Mouse (Mus musculus) neural tube, embryonic 15.5 days (tissue): ENCODE data around the gene Hes7. TPM values are rescaled to one million over a fixed set of nuclear protein-coding genes. Genes with fewer than 3 reads are reported as not detected.
A peak's percentile ranks its signal among the peaks of the same experiment; 100 is the strongest.

Experiments used
- ATAC-seq: fragments of 200-750 bp; cut with Nextera tagmentation; 2 replicates; pipeline ENCODE4 v1.8.0; 2017; ENCODE audit warnings: mild to moderate bottlenecking, moderate TSS enrichment, moderate library complexity; ENCODE audit not compliant: low FRiP score
- H3K27ac ChIP-seq: fragments of 300-500 bp; sonication (generic); replicated peaks from 2 replicates; pipeline ENCODE4 v1.5.1; 2015; ENCODE audit warnings: mild to moderate bottlenecking, inconsistent platforms
- H3K27me3 ChIP-seq: fragments of 300-500 bp; sonication (generic); replicated peaks from 2 replicates; pipeline ENCODE4 v1.6.1; 2015; ENCODE audit warnings: inconsistent platforms
- H3K36me3 ChIP-seq: fragments of 300-500 bp; sonication (generic); 2 replicates; pipeline ENCODE4 v1.6.1; 2015; ENCODE audit warnings: inconsistent platforms
- H3K4me1 ChIP-seq: fragments of 300-500 bp; sonication (generic); 2 replicates; pipeline ENCODE4 v1.6.1; 2015; ENCODE audit warnings: inconsistent platforms
- H3K4me2 ChIP-seq: fragments of 300-500 bp; sonication (generic); 2 replicates; pipeline ENCODE4 v1.6.1; 2015; ENCODE audit warnings: inconsistent platforms, mild to moderate bottlenecking, moderate library complexity
- H3K4me3 ChIP-seq: fragments of 300-500 bp; sonication (generic); replicated peaks from 2 replicates; pipeline ENCODE4 v1.5.1; 2015; ENCODE audit warnings: mild to moderate bottlenecking, inconsistent platforms
- H3K9ac ChIP-seq: fragments of 300-500 bp; sonication (generic); replicated peaks from 2 replicates; pipeline ENCODE4 v1.6.1; 2015; ENCODE audit warnings: mild to moderate bottlenecking, inconsistent platforms
- H3K9me3 ChIP-seq: fragments of 300-500 bp; sonication (generic); replicated peaks from 2 replicates; pipeline ENCODE4 v1.6.1; 2016; ENCODE audit warnings: inconsistent platforms
- WGBS: fragments of 180-500 bp; shearing (Covaris S2); methylation state at CpG from one replicate; pipeline ENCODE4 v1.1.7; 2015; ENCODE audit warnings: mixed read lengths; 5-methylcytosine and 5-hydroxymethylcytosine counted together
- polyA plus RNA-seq: library from polyadenylated mRNA; unstranded; fragments of >200 nt; fragmentation: Nextera tagmentation; extraction: Ambion mirVana; gene quantifications from 2 replicates; pipeline ENCODE4 v1.2.1, GENCODE M21; 2015

Hes7 gene
- polyA plus RNA-seq, 1 experiment from 2014 or later, result 0.68 TPM

DNA sequence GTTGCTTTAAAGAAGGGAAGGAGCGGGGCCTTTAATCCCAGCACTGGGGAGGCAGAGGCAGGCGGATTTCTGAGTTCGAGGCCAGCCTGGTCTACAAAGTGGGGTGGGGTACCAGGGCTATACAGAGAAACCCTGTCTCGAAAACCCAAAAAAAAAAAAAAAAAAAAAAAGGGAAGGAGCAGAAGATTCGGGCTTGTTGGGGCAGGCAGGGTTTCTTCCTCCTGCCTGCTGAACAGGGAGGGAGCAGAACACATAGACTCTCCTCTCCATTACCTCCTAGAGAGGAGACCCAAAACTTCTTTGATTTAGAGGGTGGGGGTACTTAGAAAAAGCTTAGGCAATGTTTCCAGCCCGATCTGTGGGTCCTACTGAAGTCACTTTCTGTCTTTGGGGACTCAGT, 15.2 kb downstream of the Hes7 start:
- ATAC-seq, result no peak
- Histone ChIP-seq H3K27me3 (peaks cover 6% of the 10 kb centered on the region; the same call in 1 of the 2 replicates), H3K9ac (no peak overlapping the region), H3K4me2 (no peak overlapping the region), H3K4me1 (peaks cover 15% of the 10 kb centered on the region), H3K36me3 (no peaks in the 10 kb centered on the region), H3K4me3 (no peak overlapping the region), H3K9me3 (no peaks in the 10 kb centered on the region), H3K27ac (no peak overlapping the region)
- WGBS, result 90% methylated on average over 6 of the region's 6 CpGs

DNA sequence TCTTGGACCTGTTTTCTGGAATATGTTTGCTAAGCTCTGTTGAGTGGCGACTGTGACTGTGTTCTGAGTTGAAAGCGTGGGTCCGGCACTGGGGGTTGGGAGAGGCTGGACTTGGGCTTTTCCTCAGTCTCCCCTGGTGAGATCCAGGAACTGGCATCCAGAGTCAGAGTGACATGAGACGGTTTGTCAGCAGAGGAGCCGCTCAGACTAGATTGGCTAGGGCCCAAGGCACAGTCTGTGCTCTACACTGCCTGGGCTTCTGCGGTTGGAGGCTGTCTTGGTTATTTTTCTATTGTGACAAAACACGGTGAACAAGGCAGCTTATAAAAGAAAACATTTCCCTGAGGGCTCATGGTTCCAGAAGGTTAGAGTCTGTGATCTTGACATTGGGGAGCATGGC, 27.3 kb downstream of the Hes7 start:
- no peak overlapping the region for H3K4me2 ChIP-seq
- 69% methylated on average over 7 of the region's 7 CpGs for WGBS
- peaks cover 10% of the 10 kb centered on the region; the same call in 1 of the 2 replicates for H3K27me3 ChIP-seq
- no peaks in the 10 kb centered on the region for H3K9me3 ChIP-seq
- H3K36me3 ChIP-seq, result no peaks in the 10 kb centered on the region
- ATAC-seq, result no peak
- H3K27ac ChIP-seq, result no peak overlapping the region
- H3K9ac ChIP-seq, result no peak overlapping the region
- 0 out of 2 replicates have a peak, but pooled peaks cover 10% of the 10 kb centered on the region for H3K4me1 ChIP-seq
- H3K4me3 ChIP-seq, result no peak overlapping the region

DNA sequence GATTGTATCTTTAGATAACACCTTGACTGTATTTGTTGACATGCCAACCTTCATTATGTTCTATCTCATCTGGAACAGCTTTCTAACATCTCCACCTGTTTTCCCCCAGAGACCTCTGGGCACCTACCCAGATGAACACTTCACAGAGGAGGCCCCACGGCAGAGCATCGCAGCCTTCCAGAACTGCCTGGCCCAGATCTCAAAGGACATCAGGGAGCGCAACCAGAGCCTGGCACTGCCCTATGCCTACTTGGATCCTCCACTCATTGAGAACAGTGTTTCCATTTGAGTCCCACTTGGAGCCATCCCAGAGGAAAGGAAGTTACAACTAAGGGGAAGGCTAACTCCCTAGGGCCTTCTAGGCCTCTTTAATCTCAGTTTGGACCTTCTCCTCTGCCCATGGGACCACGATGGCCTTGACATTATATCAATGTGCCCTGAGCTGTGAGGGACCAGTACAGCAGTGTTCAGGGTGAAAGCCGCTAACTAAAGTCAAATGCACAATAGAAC, 28.3 kb downstream of the Hes7 start:
- Histone ChIP-seq H3K27ac (no peak overlapping the region), H3K4me1 (0 out of 2 replicates have a peak, but pooled peaks cover 10% of the 10 kb centered on the region), H3K9me3 (no peaks in the 10 kb centered on the region), H3K9ac (no peak overlapping the region), H3K36me3 (no peaks in the 10 kb centered on the region), H3K4me3 (no peak overlapping the region), H3K4me2 (no peak overlapping the region), H3K27me3 (peaks cover 10% of the 10 kb centered on the region; the same call in 1 of the 2 replicates)
- 86% methylated on average over 5 of the region's 5 CpGs for WGBS
- no peak for ATAC-seq

DNA sequence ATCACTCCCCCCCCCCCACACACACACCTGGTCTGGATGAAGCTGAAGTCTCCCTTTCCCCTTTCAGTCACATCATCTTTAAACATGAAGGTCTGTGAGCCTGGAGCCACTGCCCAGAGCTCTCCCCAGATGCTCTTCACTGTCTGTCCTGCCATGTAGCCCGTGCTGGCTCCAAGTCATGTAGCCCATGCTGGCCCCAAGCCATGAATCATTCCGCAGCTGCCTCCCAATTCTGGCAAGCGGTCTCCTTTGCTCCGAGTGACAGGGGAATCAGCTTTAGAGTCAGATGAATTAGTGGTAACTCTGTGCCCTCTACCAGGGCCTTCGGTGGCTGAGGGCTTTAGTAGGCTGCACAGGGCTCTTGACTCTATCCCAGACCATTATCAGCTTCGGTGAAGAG, 29.5 kb downstream of the Hes7 start:
- H3K36me3 ChIP-seq, result no peaks in the 10 kb centered on the region

DNA sequence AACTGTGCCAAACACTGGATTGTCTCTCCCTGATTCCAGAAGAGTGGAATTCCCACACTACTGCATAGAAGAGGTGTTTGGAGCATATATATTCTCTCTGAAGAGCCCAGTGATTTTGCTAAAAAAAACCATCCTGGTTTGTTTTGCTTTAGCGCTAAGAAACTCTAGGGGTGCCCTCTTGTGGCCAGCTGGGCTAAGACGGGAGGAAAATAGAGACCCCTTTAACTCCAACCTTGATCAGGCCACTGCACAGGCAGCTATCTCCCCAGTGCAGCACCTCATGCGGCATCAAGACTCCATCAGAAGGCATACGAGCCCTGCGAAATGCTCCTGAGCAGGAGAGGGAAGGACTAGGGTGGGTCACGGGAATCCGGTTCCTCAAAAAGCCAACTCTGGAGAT, 30.2 kb downstream of the Hes7 start:
- H3K4me2 ChIP-seq, result peak overlapping the region; percentile 50
- no peak overlapping the region for H3K27ac ChIP-seq
- H3K9ac ChIP-seq, result 0 out of 2 replicates have a peak overlapping the region, but pooled peaks have one; percentile 23
- ATAC-seq, result no peak
- peaks cover 13% of the 10 kb centered on the region; the same call in 1 of the 2 replicates for H3K27me3 ChIP-seq
- peak overlapping the region; percentile 23 for H3K4me3 ChIP-seq
- H3K9me3 ChIP-seq, result no peaks in the 10 kb centered on the region
- H3K36me3 ChIP-seq, result no peaks in the 10 kb centered on the region
- H3K4me1 ChIP-seq, result 0 out of 2 replicates have a peak, but pooled peaks cover 10% of the 10 kb centered on the region
- 3% methylated on average over 7 of the region's 7 CpGs for WGBS

More for the DNA sequence above, 29.5 kb downstream of the Hes7 start:
- Histone ChIP-seq H3K4me3 (no peak overlapping the region), H3K9ac (no peak overlapping the region), H3K27me3 (peaks cover 10% of the 10 kb centered on the region; the same call in 1 of the 2 replicates), H3K27ac (no peak overlapping the region), H3K4me1 (0 out of 2 replicates have a peak, but pooled peaks cover 10% of the 10 kb centered on the region), H3K9me3 (no peaks in the 10 kb centered on the region), H3K4me2 (no peak overlapping the region)
- 73% methylated on average over 6 of the region's 6 CpGs for WGBS
- no peak for ATAC-seq

DNA sequence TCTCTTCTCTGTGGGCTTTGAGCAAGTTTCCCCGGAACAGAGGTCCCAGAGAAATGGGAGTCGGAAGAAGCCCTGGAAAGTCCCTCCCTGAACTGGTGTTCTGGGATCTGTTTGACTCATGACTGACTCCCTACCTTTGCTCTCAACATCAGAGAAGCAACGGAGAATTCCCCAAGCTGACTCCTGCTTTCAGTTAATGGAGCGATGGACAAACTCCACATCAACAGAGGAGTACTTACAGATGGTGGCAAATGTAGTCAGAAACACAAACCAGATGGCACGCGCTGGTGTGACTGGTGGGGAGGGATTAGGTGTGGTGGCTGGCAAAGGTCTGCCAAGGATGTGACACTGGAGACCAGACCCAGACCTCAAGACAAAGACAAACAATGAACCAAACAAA, 30.8 kb downstream of the Hes7 start:
- Histone ChIP-seq H3K9ac (0 out of 2 replicates have a peak overlapping the region, but pooled peaks have one; percentile 23), H3K4me2 (peak overlapping the region; percentile 50), H3K27me3 (peaks cover 15% of the 10 kb centered on the region; the same call in 1 of the 2 replicates), H3K36me3 (no peaks in the 10 kb centered on the region), H3K4me1 (0 out of 2 replicates have a peak, but pooled peaks cover 10% of the 10 kb centered on the region), H3K9me3 (no peaks in the 10 kb centered on the region), H3K4me3 (peak overlapping the region; percentile 23), H3K27ac (no peak overlapping the region)
- ATAC-seq, result no peak
- 64% methylated on average over 6 of the region's 6 CpGs for WGBS

DNA sequence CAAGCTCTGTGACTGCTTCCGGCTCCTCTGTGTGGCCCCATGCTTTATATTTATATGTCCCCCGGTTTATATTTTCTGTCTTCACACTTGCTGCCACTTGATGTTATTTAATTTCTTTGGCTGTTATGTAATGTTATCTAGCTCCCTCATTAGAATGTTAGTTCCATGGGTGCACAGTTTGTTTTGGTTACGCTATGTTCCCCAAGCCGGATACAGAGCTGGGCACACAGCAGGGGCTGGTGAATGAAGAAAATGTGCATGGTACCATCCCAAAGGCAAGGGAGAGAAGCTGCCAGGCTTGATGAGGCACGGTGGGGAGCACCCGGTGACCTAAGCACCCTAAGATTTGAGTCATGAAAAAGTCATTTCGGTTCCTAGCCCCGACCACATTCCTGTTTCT, 33.6 kb downstream of the Hes7 start:
- Histone ChIP-seq H3K36me3 (no peaks in the 10 kb centered on the region), H3K4me3 (no peak overlapping the region), H3K9ac (no peak overlapping the region), H3K27me3 (peaks cover 33% of the 10 kb centered on the region), H3K4me2 (no peak overlapping the region), H3K27ac (no peak overlapping the region), H3K4me1 (peaks cover 18% of the 10 kb centered on the region), H3K9me3 (no peaks in the 10 kb centered on the region)
- WGBS, result 86% methylated on average over 8 of the region's 8 CpGs
- ATAC-seq, result no peak

DNA sequence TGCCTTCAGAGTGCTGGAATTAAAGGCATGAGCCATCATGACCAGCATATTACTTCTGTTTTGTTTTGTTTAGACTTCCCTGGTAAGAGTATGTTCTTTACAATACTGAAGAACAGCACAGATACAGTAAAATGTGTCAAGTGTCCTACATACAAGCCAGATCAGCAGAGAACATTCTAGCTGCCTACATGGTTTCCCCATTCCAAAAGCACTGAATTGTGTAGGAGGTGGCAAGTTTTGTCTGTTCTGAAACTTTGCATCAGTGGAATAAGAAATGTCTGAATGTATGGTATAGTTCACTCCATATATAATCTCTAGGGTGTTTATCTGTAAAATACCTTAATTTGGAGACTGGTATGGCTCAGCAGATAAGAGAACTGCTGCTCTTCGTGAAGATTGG, 35.1 kb downstream of the Hes7 start:
- Histone ChIP-seq H3K4me2 (no peak overlapping the region), H3K9ac (no peak overlapping the region), H3K4me3 (no peak overlapping the region), H3K27me3 (peaks cover 34% of the 10 kb centered on the region), H3K9me3 (no peaks in the 10 kb centered on the region), H3K27ac (no peak overlapping the region), H3K36me3 (no peaks in the 10 kb centered on the region), H3K4me1 (peaks cover 15% of the 10 kb centered on the region)
- no peak for ATAC-seq
- 48% methylated on average over 1 of the region's 1 CpGs for WGBS

DNA sequence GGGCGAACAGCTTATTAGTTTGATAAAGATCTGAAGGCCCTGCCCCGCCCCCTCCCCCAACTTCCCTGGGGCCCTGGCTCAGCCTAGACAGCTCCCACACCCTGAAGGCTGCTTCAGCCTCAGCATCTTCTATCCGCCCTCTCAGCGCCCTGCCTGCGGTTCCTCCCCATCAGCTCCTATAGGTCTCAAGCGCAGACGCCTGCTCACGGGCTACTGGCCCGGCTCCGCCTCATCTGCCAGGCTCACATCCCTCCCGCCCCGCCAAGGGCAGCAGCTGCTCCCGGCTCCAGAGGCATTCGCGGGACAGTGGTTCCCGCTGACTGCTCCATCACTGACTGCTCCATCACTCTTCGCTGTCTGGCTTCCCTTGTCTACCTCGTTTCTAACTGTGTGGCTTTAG, 36.6 kb downstream of the Hes7 start, which contains the start of gene Alox12b:
TSS of gene Alox12b (plus strand) at position 190 of the 400 bp plus-strand sequence.
- H3K36me3 ChIP-seq, result no peaks in the 10 kb centered on the region
- H3K27ac ChIP-seq, result no peak within 1 kb of the TSS
- H3K4me1 ChIP-seq, result peaks cover 8% of the 10 kb centered on the region
- ATAC-seq, result no peak
- H3K4me2 ChIP-seq, result peak within 1 kb of the TSS; percentile 53
- H3K27me3 ChIP-seq, result peaks cover 31% of the 10 kb centered on the region
- peak within 1 kb of the TSS; percentile 25 for H3K4me3 ChIP-seq
- H3K9me3 ChIP-seq, result no peaks in the 10 kb centered on the region
- H3K9ac ChIP-seq, result no peak within 1 kb of the TSS; the same call in 1 of the 2 replicates
- WGBS, result 3% methylated on average over 17 of the region's 18 CpGs

DNA sequence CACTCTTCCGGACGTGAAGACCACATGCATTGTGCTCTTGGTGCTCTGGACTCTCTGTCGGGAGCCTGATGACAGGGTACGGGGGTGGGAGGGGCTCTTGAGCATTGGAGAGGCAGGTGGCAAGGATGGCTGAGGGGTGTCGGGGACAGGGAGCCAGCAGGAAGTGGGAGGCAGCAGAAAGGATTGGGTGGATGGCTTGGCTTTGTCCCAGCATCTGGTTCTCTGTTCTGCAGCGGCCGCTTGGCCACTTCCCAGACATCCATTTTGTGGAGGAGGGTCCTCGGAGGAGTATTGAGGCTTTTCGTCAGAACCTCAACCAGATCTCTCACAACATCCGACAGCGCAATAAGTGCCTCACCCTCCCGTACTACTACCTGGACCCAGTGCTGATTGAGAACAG, 49.1 kb downstream of the Hes7 start:
- H3K27ac ChIP-seq, result no peak overlapping the region
- no peaks in the 10 kb centered on the region for H3K9me3 ChIP-seq
- H3K4me1 ChIP-seq, result no peaks in the 10 kb centered on the region
- 86% methylated on average over 12 of the region's 12 CpGs for WGBS
- H3K27me3 ChIP-seq, result no peaks in the 10 kb centered on the region
- no peak overlapping the region for H3K4me3 ChIP-seq
- H3K4me2 ChIP-seq, result no peak overlapping the region
- H3K36me3 ChIP-seq, result no peaks in the 10 kb centered on the region
- H3K9ac ChIP-seq, result no peak overlapping the region
- ATAC-seq, result no peak

DNA sequence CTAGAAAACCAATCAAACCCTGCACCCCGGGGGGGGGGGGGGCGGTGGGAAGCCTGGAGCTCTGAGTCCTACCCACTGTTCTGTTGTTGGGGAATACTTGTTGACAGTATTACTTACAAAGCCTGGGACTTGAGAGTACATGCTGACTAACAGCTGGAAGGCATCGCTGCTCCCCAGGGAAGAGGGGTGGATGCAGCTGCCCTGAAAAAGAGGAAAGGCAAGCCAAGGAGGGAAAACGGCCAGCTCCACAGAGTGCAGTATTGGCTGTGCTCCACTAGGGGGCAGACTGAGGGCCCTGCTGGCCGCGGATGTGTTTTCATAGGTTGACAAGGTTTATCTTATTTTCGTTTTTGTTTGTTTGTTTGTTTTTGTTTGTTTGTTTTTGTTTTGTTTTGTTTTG, 51.4 kb downstream of the Hes7 start:
- H3K9ac ChIP-seq, result no peak overlapping the region
- no peak for ATAC-seq

DNA sequence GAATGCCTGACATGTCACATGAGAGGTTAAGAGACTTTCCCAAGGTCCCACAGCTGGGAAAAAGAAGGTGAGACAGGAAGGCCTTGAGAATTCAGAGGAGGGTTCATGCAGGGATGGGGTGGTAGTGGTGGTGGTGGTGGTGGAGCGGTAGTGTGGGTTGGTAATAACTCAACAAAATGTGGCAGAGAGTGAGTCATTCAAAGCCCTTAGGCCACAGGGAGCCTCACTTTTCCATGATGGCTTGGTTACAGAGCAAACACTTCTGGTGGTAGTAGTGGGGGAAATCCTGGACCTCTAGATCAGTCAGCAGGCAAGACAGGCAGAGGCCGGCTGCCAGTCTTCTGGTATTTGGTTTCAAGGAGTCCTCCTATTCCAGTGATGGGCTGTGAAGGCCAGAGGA, 52.4 kb downstream of the Hes7 start:
- Histone ChIP-seq H3K4me2 (no peak overlapping the region), H3K36me3 (no peaks in the 10 kb centered on the region), H3K27ac (no peak overlapping the region), H3K9ac (no peak overlapping the region), H3K4me3 (no peak overlapping the region), H3K27me3 (no peaks in the 10 kb centered on the region), H3K4me1 (no peaks in the 10 kb centered on the region), H3K9me3 (no peaks in the 10 kb centered on the region)
- ATAC-seq, result no peak
- 87% methylated on average over 2 of the region's 2 CpGs for WGBS

More for the DNA sequence above, 51.4 kb downstream of the Hes7 start:
- Histone ChIP-seq H3K27ac (no peak overlapping the region), H3K4me2 (no peak overlapping the region), H3K9me3 (no peaks in the 10 kb centered on the region), H3K36me3 (no peaks in the 10 kb centered on the region), H3K4me3 (no peak overlapping the region), H3K4me1 (no peaks in the 10 kb centered on the region), H3K27me3 (no peaks in the 10 kb centered on the region)
- 29% methylated on average over 7 of the region's 7 CpGs for WGBS
